ENCODE assay signal across 10 mouse cellular contexts in genomic region chr17:79976518-79977100, GRCm38 (mm10).
A peak's percentile ranks its signal among the peaks of the same experiment; 100 is the strongest.
DNase-seq lines count a peak whose midpoint lies in the region; ATAC-seq and TF ChIP-seq lines count a peak whose summit lies in the region.
"Had no signal": no experiment of that assay in that cellular context is flagged by ENCODE, and none has a peak within 500 bp of the region (broad histone marks: within the 10 kb centered on the region; RNA-seq: fewer than 3 reads in every experiment).

No protein-coding gene starts in this region.

- H3K27ac ChIP-seq in layer of hippocampus, adult 2 months: no peak overlapping the region
- H3K27ac ChIP-seq in embryonic facial prominence, embryonic 14.5 days (replicated peaks; ENCODE audit: low read depth, low read length): no peak overlapping the region
- H3K27ac ChIP-seq in intestine, embryonic 14.5 days (ENCODE audit: low read depth): no peak overlapping the region
- peak overlapping the region; percentile 36; the same call in 1 of the 2 replicates for H3K27ac ChIP-seq in midbrain, embryonic 16.5 days (ENCODE audit: low read length)

- no peak for ATAC-seq in embryonic facial prominence, embryonic 14.5 days (ENCODE audit: low read depth)
- ATAC-seq in intestine, embryonic 14.5 days (replicated peaks; ENCODE audit: low FRiP score, low TSS enrichment, low read depth): no peak
- peak; percentile 34; the same call in 1 of the 2 replicates for ATAC-seq in midbrain, embryonic 16.5 days
- no peak for ATAC-seq in megakaryocyte, adult 5-6 weeks (ENCODE audit: poor library complexity, severe bottlenecking)
- ATAC-seq: Patski had no signal

- no peaks in the 10 kb centered on the region for H3K9me3 ChIP-seq in embryonic facial prominence, embryonic 14.5 days (ENCODE audit: control insufficient read depth, low read length)
- no peaks in the 10 kb centered on the region for H3K9me3 ChIP-seq in intestine, embryonic 14.5 days (ENCODE audit: control insufficient read depth, low read length)
- no peaks in the 10 kb centered on the region for H3K9me3 ChIP-seq in midbrain, embryonic 16.5 days (replicated peaks; ENCODE audit: control insufficient read depth, low read length, poor library complexity, severe bottlenecking)

- H3K36me3 ChIP-seq in embryonic facial prominence, embryonic 14.5 days (ENCODE audit: control insufficient read depth, insufficient read depth, low read length): no peaks in the 10 kb centered on the region
- H3K36me3 ChIP-seq in intestine, embryonic 14.5 days (ENCODE audit: control insufficient read depth, insufficient read depth, low read length): no peaks in the 10 kb centered on the region
- no peaks in the 10 kb centered on the region for H3K36me3 ChIP-seq in midbrain, embryonic 16.5 days (ENCODE audit: control insufficient read depth, insufficient read depth, low read length)

- peaks cover 23% of the 10 kb centered on the region for H3K4me1 ChIP-seq in embryonic facial prominence, embryonic 14.5 days (ENCODE audit: control insufficient read depth, insufficient read depth, low read length)
- 0 out of 2 replicates have a peak, but pooled peaks cover 14% of the 10 kb centered on the region for H3K4me1 ChIP-seq in intestine, embryonic 14.5 days (replicated peaks; ENCODE audit: control insufficient read depth, insufficient read depth, low read length)
- peaks cover 8% of the 10 kb centered on the region; the same call in 1 of the 2 replicates for H3K4me1 ChIP-seq in midbrain, embryonic 16.5 days (ENCODE audit: control insufficient read depth, insufficient read depth, low read length)

- TF ChIP-seq CTCF in layer of hippocampus, adult 2 months (conservative IDR thresholded peaks at IDR 0.05): no peak

- DNase-seq in layer of hippocampus, adult 2 months (ENCODE audit: low spot score in 2 of 2): no peak
- DNase-seq in layer of hippocampus, postnatal 36 days: no peak
- no peak for DNase-seq in embryonic facial prominence, embryonic 14.5 days (ENCODE audit: low spot score)
- no peak for DNase-seq in intestine, embryonic 14.5 days (ENCODE audit: low spot score)
- no peak for DNase-seq in kidney, postnatal 25 days
- no peak for DNase-seq in layer of hippocampus, postnatal 10 days (ENCODE audit: low spot score in 2 of 2)
- DNase-seq: cerebellum, adult 2 months had no signal

- peak overlapping the region; percentile 30; the same call in 1 of the 2 replicates for H3K4me3 ChIP-seq in layer of hippocampus, adult 2 months
- no peak overlapping the region for H3K4me3 ChIP-seq in embryonic facial prominence, embryonic 14.5 days (ENCODE audit: low read depth, low read length)
- no peak overlapping the region for H3K4me3 ChIP-seq in intestine, embryonic 14.5 days (ENCODE audit: low read depth, low read length)
- peak overlapping the region; percentile 32; the same call in 1 of the 2 replicates for H3K4me3 ChIP-seq in midbrain, embryonic 16.5 days (ENCODE audit: low read depth, low read length)

- H3K9ac ChIP-seq in embryonic facial prominence, embryonic 14.5 days (ENCODE audit: low read depth, low read length): no peak overlapping the region
- H3K9ac ChIP-seq in intestine, embryonic 14.5 days (ENCODE audit: low read length): no peak overlapping the region
- no peak overlapping the region for H3K9ac ChIP-seq in midbrain, embryonic 16.5 days (ENCODE audit: low read depth, low read length)

- H3K27me3 ChIP-seq in embryonic facial prominence, embryonic 14.5 days (replicated peaks; ENCODE audit: control insufficient read depth, insufficient read depth, low read length): no peaks in the 10 kb centered on the region
- no peaks in the 10 kb centered on the region for H3K27me3 ChIP-seq in intestine, embryonic 14.5 days (replicated peaks; ENCODE audit: control insufficient read depth, insufficient read depth, low read length)
- H3K27me3 ChIP-seq in midbrain, embryonic 16.5 days (ENCODE audit: control insufficient read depth, insufficient read depth, low read depth, low read length): no peaks in the 10 kb centered on the region

- 76% methylated on average over 5 of the region's 5 CpGs for WGBS in embryonic facial prominence, embryonic 14.5 days
- 84% methylated on average over 5 of the region's 5 CpGs for WGBS in intestine, embryonic 14.5 days
- 87% methylated on average over 5 of the region's 5 CpGs for WGBS in midbrain, embryonic 16.5 days

- H3K4me2 ChIP-seq in embryonic facial prominence, embryonic 14.5 days (ENCODE audit: low read depth, low read length): peak overlapping the region; percentile 45
- peak overlapping the region; percentile 44 for H3K4me2 ChIP-seq in intestine, embryonic 14.5 days (ENCODE audit: low read length)
- peak overlapping the region; percentile 52 for H3K4me2 ChIP-seq in midbrain, embryonic 16.5 days (ENCODE audit: low read length)

Comparison
In these comparisons a context has a peak if more than half of its experiments do, and no peak if none do; other contexts are left out.
1. H3K4me3 ChIP-seq: peak in layer of hippocampus, adult 2 months (single experiment) and midbrain, embryonic 16.5 days (single experiment); none in embryonic facial prominence, embryonic 14.5 days (single experiment) and intestine, embryonic 14.5 days (single experiment).
2. Peak in every context shown above with its lines, with median percentiles within 50 percentile points of each other: H3K4me2 ChIP-seq.